Mouse (Mus musculus): ENCODE results near the gene Mrps21. TPM values are rescaled to one million over a fixed set of nuclear protein-coding genes. Genes with fewer than 3 reads are reported as not detected.

Gene Mrps21
- polyA plus RNA-seq, 1 experiment from 2014 or later = 354 TPM

- no peaks in the 10 kb centered on the region for H3K27me3 ChIP-seq
- DNase-seq (ENCODE audit: low read depth, low spot score) (no peak), ATAC-seq (no peak)
- ChIA-PET CTCF (interaction anchor here (0.7 to 1.3 kb wide), 3 partner anchors 19 to 187 kb away, joined by 3 to 4 read pairs (median 3); no protein-coding TSS in a partner anchor), POLR2A (interaction anchor here (0.6 to 1.2 kb wide), 4 partner anchors 16 to 297 kb away, joined by 3 to 9 read pairs (median 4); no protein-coding TSS in a partner anchor)
- in situ Hi-C loops (cut with MboI; ENCODE audit: low pct_unique_long_range_greater_than_20kb) = no loop called here
- TF ChIP-seq CTCF (IDR thresholded peaks at IDR 0.05) = no peak
Measured at GRCm38 (mm10) chr3:95820046-95821010, 51.0 kb downstream of the Mrps21 start.

DNA sequence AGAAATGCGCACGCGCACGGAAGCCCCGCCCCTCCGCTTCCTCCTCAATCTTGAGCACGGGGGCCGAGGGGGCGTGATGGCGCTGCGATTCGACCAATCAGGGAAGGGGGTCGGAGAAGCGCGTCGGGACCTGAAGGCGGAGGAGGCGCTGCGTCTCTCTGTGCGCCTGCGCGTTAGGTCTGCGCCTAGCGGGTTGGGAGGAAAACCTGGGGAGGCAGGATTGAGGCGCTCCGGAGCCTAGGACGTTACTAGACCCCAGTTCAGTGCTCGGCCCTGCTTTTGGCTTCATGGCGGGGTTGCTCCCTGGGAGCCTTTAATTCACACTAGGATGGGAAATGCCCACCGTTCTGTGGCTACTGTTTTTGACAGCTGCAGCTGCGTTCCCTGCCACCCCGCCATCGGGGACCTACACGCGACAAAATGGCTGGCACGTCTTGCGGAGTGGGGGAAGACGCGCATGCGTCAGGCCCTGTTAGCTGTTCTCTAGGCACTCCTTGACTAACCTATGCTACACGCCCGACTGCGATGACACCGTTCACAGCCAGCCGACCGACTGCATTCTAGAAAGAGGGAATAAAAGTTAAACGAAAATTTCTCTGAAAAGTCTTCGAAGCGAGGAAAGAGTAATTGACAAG is 51.9 kb downstream of the Mrps21 start:
- CTCF ChIA-PET = no interaction called here
- in situ Hi-C loops (cut with MboI; ENCODE audit: low pct_unique_long_range_greater_than_20kb) = no loop called here
- H3K27me3 ChIP-seq = no peaks in the 10 kb centered on the region
- POLR2A ChIA-PET = interaction anchor here (0.6 to 1.2 kb wide), 4 partner anchors 30 to 824 kb away, joined by 3 to 9 read pairs (median 4); no protein-coding TSS in a partner anchor
- peak; percentile 67 for ATAC-seq
- peak; percentile 99 for DNase-seq (ENCODE audit: low read depth, low spot score)
- no peak for TF ChIP-seq CTCF (IDR thresholded peaks at IDR 0.05)

- in situ Hi-C loops (cut with MboI; ENCODE audit: low pct_unique_long_range_greater_than_20kb) = no loop called here
- ATAC-seq (peak; percentile 45), DNase-seq (ENCODE audit: low read depth, low spot score) (peak; percentile 61)
- ChIA-PET POLR2A (interaction anchor here (0.6 to 1.5 kb wide), 6 partner anchors 11 to 823 kb away, joined by 3 to 7 read pairs (median 4); no protein-coding TSS in a partner anchor), CTCF (no interaction called here)
- H3K27me3 ChIP-seq = no peaks in the 10 kb centered on the region
- no peak for TF ChIP-seq CTCF (IDR thresholded peaks at IDR 0.05)
Measured at GRCm38 (mm10) chr3:95818571-95819288, 52.6 kb downstream of the Mrps21 start, which contains the start of gene Rprd2. Rprd2 (minus strand) TSS chr3:95818863.

- ATAC-seq (peak; percentile 31), DNase-seq (ENCODE audit: low read depth, low spot score) (peak; percentile 58)
- TF ChIP-seq CTCF (IDR thresholded peaks at IDR 0.05) = no peak
- in situ Hi-C loops (cut with MboI; ENCODE audit: low pct_unique_long_range_greater_than_20kb) = no loop called here
- H3K27me3 ChIP-seq = no peaks in the 10 kb centered on the region
- CTCF ChIA-PET = interaction anchor here (1.1 to 1.7 kb wide), 2 partner anchors 10 to 14 kb away, joined by 3 to 5 read pairs; no protein-coding TSS in a partner anchor
- POLR2A ChIA-PET = interaction anchor here (0.5 to 1.5 kb wide), 7 partner anchors 9 to 157 kb away, joined by 3 to 7 read pairs (median 3); no protein-coding TSS in a partner anchor
Measured at GRCm38 (mm10) chr3:95818026-95818511, 53.2 kb downstream of the Mrps21 start.

DNA sequence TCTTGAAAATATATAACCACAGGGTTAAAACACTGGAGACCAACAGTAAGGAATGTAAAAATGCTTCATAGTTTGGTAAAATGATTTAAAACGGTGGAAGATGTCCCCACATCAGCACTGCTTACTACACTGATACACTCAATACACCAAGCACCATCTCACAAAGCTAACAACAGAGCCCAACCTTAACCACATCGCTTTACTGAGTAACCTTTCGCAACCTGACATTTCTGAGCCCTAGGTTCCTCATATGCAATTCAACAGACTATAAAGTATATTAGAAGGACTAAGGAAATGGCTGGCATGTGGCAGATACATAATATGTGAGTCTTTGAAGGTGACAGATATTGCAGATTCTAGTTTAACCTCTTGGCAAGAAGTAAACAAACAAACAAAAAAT is 54.6 kb downstream of the Mrps21 start:
- DNase-seq (ENCODE audit: low read depth, low spot score) (no peak), ATAC-seq (no peak)
- ChIA-PET POLR2A (no interaction called here), CTCF (interaction anchor here (1.7 kb wide), 1 partner anchor 9 kb away, joined by 5 read pairs; no protein-coding TSS in a partner anchor)
- no peaks in the 10 kb centered on the region for H3K27me3 ChIP-seq
- in situ Hi-C loops (cut with MboI; ENCODE audit: low pct_unique_long_range_greater_than_20kb) = no loop called here
- TF ChIP-seq CTCF (IDR thresholded peaks at IDR 0.05) = no peak

Other genes starting within 250 kb of the Mrps21 start
- 142 TPM for gene Ensa, start 246.5 kb downstream of the Mrps21 start, polyA plus RNA-seq (2021)
- gene Mcl1, start 212.7 kb downstream of the Mrps21 start, polyA plus RNA-seq (2021) = 169 TPM
- 39.5 TPM for gene Adamtsl4, start 183.6 kb downstream of the Mrps21 start, polyA plus RNA-seq (2021)
- gene Ecm1, start 131.9 kb downstream of the Mrps21 start, polyA plus RNA-seq (2021) = 64.9 TPM
- gene Tars2, start 111.3 kb downstream of the Mrps21 start, polyA plus RNA-seq (2021) = 58.1 TPM
- gene Rprd2, start 52.7 kb downstream of the Mrps21 start, polyA plus RNA-seq (2021) = 35.3 TPM
- gene Prpf3, start 15.6 kb downstream of the Mrps21 start, polyA plus RNA-seq (2021) = 48.9 TPM
- 6.8 TPM for gene Ciart, start 10.7 kb upstream of the Mrps21 start, polyA plus RNA-seq (2021)
- 0.67 TPM for gene BC028528, start 20.5 kb upstream of the Mrps21 start, polyA plus RNA-seq (2021)
- 297 TPM for gene Aph1a, start 22.4 kb upstream of the Mrps21 start, polyA plus RNA-seq (2021)
- gene Car14, start 33.2 kb upstream of the Mrps21 start, polyA plus RNA-seq (2021) = 1.2 TPM
- 224 TPM for gene Anp32e, start 57.7 kb upstream of the Mrps21 start, polyA plus RNA-seq (2021)
- gene Plekho1, start 124.5 kb upstream of the Mrps21 start, polyA plus RNA-seq (2021) = 118 TPM
- gene Vps45, start 186.9 kb upstream of the Mrps21 start, polyA plus RNA-seq (2021) = 36.2 TPM
- 45.3 TPM for gene Otud7b, start 233.0 kb upstream of the Mrps21 start, polyA plus RNA-seq (2021)

Measured in Patski (cell line).